11 mouse cellular contexts compared by ENCODE assay signal in the genomic region with DNA sequence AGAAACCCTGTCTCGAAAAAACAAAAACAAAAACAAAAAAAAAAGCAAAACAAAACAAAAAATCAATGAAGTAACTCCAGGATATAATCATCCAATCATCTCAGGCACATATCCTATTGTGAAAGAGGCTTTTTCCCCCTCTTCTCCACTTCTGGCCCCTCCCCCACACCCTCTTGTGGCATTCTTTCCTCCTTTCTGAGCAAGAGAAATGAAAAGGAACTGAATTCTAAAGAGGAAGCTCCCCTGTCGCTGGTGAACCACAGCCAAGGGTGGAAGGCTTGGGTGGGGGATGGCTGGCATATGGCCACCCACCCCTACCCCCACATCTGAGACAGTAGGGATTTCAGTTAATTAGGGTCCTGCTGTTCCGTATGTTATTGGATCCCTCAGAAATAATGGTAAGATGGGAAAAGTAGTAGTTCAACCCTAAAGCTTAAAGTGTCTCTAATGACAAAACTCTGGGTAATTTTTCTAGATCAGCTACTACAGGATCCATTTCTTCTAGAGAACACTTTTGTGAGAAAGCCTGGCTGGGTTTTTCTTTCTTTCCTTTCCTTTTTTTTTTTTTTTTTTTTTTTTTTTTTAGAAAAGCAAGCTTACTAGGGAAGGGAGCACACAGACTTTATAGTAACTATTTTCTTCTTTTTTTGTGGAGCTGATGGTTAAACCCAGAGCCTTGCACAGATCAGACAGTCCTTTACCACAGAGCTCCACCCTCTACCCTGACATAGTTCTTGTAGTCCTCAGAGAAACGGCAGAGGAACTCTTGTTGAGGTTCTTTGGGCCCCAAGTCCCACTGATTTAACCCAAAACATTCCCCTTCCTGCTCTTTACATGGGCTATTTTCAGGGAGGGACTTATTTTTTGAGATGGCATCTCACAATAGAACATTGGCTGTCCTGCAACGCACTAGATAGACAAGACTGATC. TPM values are rescaled to one million over a fixed set of nuclear protein-coding genes. Genes with fewer than 3 reads are reported as not detected.
DNase-seq lines count a peak whose midpoint lies in the region; ATAC-seq and TF ChIP-seq lines count a peak whose summit lies in the region.
"Had no signal": no experiment of that assay in that cellular context is flagged by ENCODE, and none has a peak within 500 bp of the region (broad histone marks: within the 10 kb centered on the region; RNA-seq: fewer than 3 reads in every experiment).

No protein-coding gene starts in this region.

- TF ChIP-seq POLR2A in cerebellum, adult 2 months (IDR thresholded peaks at IDR 0.05; ENCODE audit: borderline replicate concordance, insufficient read depth, low read length), result no peak

- H3K4me3 ChIP-seq in hindbrain, embryonic 11.5 days (ENCODE audit: low read depth, low read length), result no peak overlapping the region
- no peak overlapping the region for H3K4me3 ChIP-seq in hindbrain, embryonic 14.5 days (replicated peaks; ENCODE audit: low read length)
- no peak overlapping the region for H3K4me3 ChIP-seq in embryonic facial prominence, embryonic 12.5 days
- H3K4me3 ChIP-seq in cerebellum, adult 2 months (replicated peaks; ENCODE audit: insufficient read depth, low read depth, low read length), result no peak overlapping the region
- H3K4me3 ChIP-seq: embryonic facial prominence, embryonic 13.5 days; midbrain, embryonic 15.5 days had no signal

- 48% methylated on average over 5 of the region's 5 CpGs for WGBS in hindbrain, embryonic 11.5 days
- 43% methylated on average over 5 of the region's 5 CpGs for WGBS in hindbrain, embryonic 14.5 days
- WGBS in embryonic facial prominence, embryonic 12.5 days, result 42% methylated on average over 5 of the region's 5 CpGs
- 50% methylated on average over 5 of the region's 5 CpGs for WGBS in cerebellum, adult 2 months

- H3K4me1 ChIP-seq in hindbrain, embryonic 11.5 days (replicated peaks; ENCODE audit: control insufficient read depth, insufficient read depth, low read length), result peaks cover 7% of the 10 kb centered on the region
- H3K4me1 ChIP-seq in hindbrain, embryonic 14.5 days (replicated peaks; ENCODE audit: control insufficient read depth, insufficient read depth, low read length), result peaks cover 7% of the 10 kb centered on the region; the same call in 1 of the 2 replicates
- peaks cover 8% of the 10 kb centered on the region for H3K4me1 ChIP-seq in embryonic facial prominence, embryonic 12.5 days
- no peaks in the 10 kb centered on the region for H3K4me1 ChIP-seq in cerebellum, adult 2 months (ENCODE audit: control insufficient read depth, insufficient read depth, low read length)

- H3K36me3 ChIP-seq in hindbrain, embryonic 11.5 days (ENCODE audit: control insufficient read depth, insufficient read depth, low read length), result no peaks in the 10 kb centered on the region
- no peaks in the 10 kb centered on the region for H3K36me3 ChIP-seq in hindbrain, embryonic 14.5 days (replicated peaks; ENCODE audit: control insufficient read depth, insufficient read depth)
- no peaks in the 10 kb centered on the region for H3K36me3 ChIP-seq in embryonic facial prominence, embryonic 12.5 days
- H3K36me3 ChIP-seq: embryonic facial prominence, embryonic 13.5 days; midbrain, embryonic 15.5 days had no signal

- no peak for ATAC-seq in hindbrain, embryonic 11.5 days (ENCODE audit: low FRiP score)
- no peak for ATAC-seq in hindbrain, embryonic 14.5 days (ENCODE audit: low FRiP score)
- no peak for ATAC-seq in embryonic facial prominence, embryonic 12.5 days (ENCODE audit: insufficient number of reproducible peaks, insufficient read depth, low FRiP score, low TSS enrichment)
- ATAC-seq: midbrain, embryonic 15.5 days had no signal

- no peak for TF ChIP-seq CTCF in cerebellum, adult 2 months (IDR thresholded peaks at IDR 0.05; ENCODE audit: borderline replicate concordance, insufficient read depth, low read depth, low read length)

- DNase-seq in hindbrain, embryonic 11.5 days (ENCODE audit: low spot score), result peak; percentile 38
- DNase-seq in hindbrain, embryonic 14.5 days (ENCODE audit: low spot score), result no peak
- DNase-seq in NIH3T3 (ENCODE audit: low read depth), result peak; percentile 55
- peak; percentile 48 to 69 for DNase-seq in spleen, postnatal 4 days (ENCODE audit: low spot score in 2 of 2)
- DNase-seq in adrenal gland, postnatal 36 days, result no peak
- DNase-seq in cerebellum, adult 2 months, result no peak
- DNase-seq: heart, postnatal 4 days had no signal

- no peak overlapping the region for H3K9ac ChIP-seq in hindbrain, embryonic 11.5 days (ENCODE audit: low read depth, low read length)
- no peak overlapping the region for H3K9ac ChIP-seq in hindbrain, embryonic 14.5 days
- H3K9ac ChIP-seq in embryonic facial prominence, embryonic 12.5 days, result no peak overlapping the region
- H3K9ac ChIP-seq: embryonic facial prominence, embryonic 13.5 days; midbrain, embryonic 15.5 days had no signal

- no peak overlapping the region for H3K27ac ChIP-seq in hindbrain, embryonic 11.5 days (ENCODE audit: low read depth, low read length)
- H3K27ac ChIP-seq in hindbrain, embryonic 14.5 days, result no peak overlapping the region
- 0 out of 2 replicates have a peak overlapping the region, but pooled peaks have one; percentile 36 for H3K27ac ChIP-seq in embryonic facial prominence, embryonic 12.5 days
- H3K27ac ChIP-seq in cerebellum, adult 2 months (ENCODE audit: insufficient read depth, low read length), result no peak overlapping the region
- H3K27ac ChIP-seq: embryonic facial prominence, embryonic 13.5 days; midbrain, embryonic 15.5 days had no signal

- peaks cover 4% of the 10 kb centered on the region; the same call in 1 of the 2 replicates for H3K27me3 ChIP-seq in hindbrain, embryonic 11.5 days (ENCODE audit: control insufficient read depth, insufficient read depth, low read length)
- peaks cover 4% of the 10 kb centered on the region; the same call in 1 of the 2 replicates for H3K27me3 ChIP-seq in hindbrain, embryonic 14.5 days (ENCODE audit: control insufficient read depth, insufficient read depth, low read length)
- H3K27me3 ChIP-seq in embryonic facial prominence, embryonic 12.5 days, result peaks cover 8% of the 10 kb centered on the region
- H3K27me3 ChIP-seq in cerebellum, adult 2 months (ENCODE audit: control insufficient read depth, insufficient read depth, low read length), result no peaks in the 10 kb centered on the region

- no peak overlapping the region for H3K4me2 ChIP-seq in hindbrain, embryonic 11.5 days (replicated peaks; ENCODE audit: low read depth, low read length)
- H3K4me2 ChIP-seq in hindbrain, embryonic 14.5 days (replicated peaks), result no peak overlapping the region
- no peak overlapping the region for H3K4me2 ChIP-seq in embryonic facial prominence, embryonic 12.5 days (replicated peaks)
- H3K4me2 ChIP-seq: embryonic facial prominence, embryonic 13.5 days; midbrain, embryonic 15.5 days had no signal

- no peaks in the 10 kb centered on the region for H3K9me3 ChIP-seq in hindbrain, embryonic 11.5 days (ENCODE audit: control insufficient read depth, low read length)
- H3K9me3 ChIP-seq in hindbrain, embryonic 14.5 days (ENCODE audit: control insufficient read depth, low read length), result no peaks in the 10 kb centered on the region
- H3K9me3 ChIP-seq in embryonic facial prominence, embryonic 12.5 days, result no peaks in the 10 kb centered on the region
- H3K9me3 ChIP-seq: embryonic facial prominence, embryonic 13.5 days; midbrain, embryonic 15.5 days had no signal

RNA-seq across cellular contexts. Expression of gene Gm10392, which starts 1.9 kb away (rescaled TPM):
- 0.13 TPM in 1 of 2 replicates, not detected in the other for polyA plus RNA-seq in hindbrain, embryonic 11.5 days (2014; fragmentation: Nextera tagmentation; extraction: Ambion mirVana)
- polyA plus RNA-seq in hindbrain, embryonic 14.5 days (2014; fragmentation: Nextera tagmentation; extraction: Ambion mirVana), result not detected in 2 replicates
- polyA plus RNA-seq in embryonic facial prominence, embryonic 12.5 days (2016; fragmentation: Nextera tagmentation; extraction: Ambion mirVana), result not detected in 2 replicates
- not detected for total RNA-seq in adrenal gland, postnatal 36 days (2021)
- polyA plus RNA-seq in cerebellum, adult 2 months (2012; rRNA removed), result not detected in 2 replicates
- total RNA-seq: heart, postnatal 4 days; left cerebral cortex, postnatal 14 days had no signal
- polyA plus RNA-seq: embryonic facial prominence, embryonic 13.5 days; midbrain, embryonic 15.5 days had no signal

RNA-seq across cellular contexts. Expression of gene Trp53i13, which starts 5.1 kb away (rescaled TPM):
- polyA plus RNA-seq in hindbrain, embryonic 11.5 days (2014; fragmentation: Nextera tagmentation; extraction: Ambion mirVana), result 27.7 and 27.9 TPM in 2 replicates
- 13.3 and 15.1 TPM in 2 replicates for polyA plus RNA-seq in hindbrain, embryonic 14.5 days (2014; fragmentation: Nextera tagmentation; extraction: Ambion mirVana)
- polyA plus RNA-seq in embryonic facial prominence, embryonic 12.5 days (2016; fragmentation: Nextera tagmentation; extraction: Ambion mirVana), result 52.8 and 55.2 TPM in 2 replicates
- total RNA-seq in adrenal gland, postnatal 36 days (2021), result 10 to 100 TPM in 1 of 2 experiments, 1 to 10 TPM in 1; 9.4 to 10.1 TPM
- 11.6 and 12.8 TPM in 2 replicates for polyA plus RNA-seq in cerebellum, adult 2 months (2012; rRNA removed)

RNA-seq across cellular contexts. Expression of gene Abhd15, which starts 5.9 kb away (rescaled TPM):
- 2.1 and 3.0 TPM in 2 replicates for polyA plus RNA-seq in hindbrain, embryonic 11.5 days (2014; fragmentation: Nextera tagmentation; extraction: Ambion mirVana)
- 1.7 and 2.7 TPM in 2 replicates for polyA plus RNA-seq in hindbrain, embryonic 14.5 days (2014; fragmentation: Nextera tagmentation; extraction: Ambion mirVana)
- polyA plus RNA-seq in embryonic facial prominence, embryonic 12.5 days (2016; fragmentation: Nextera tagmentation; extraction: Ambion mirVana), result 2.8 and 2.9 TPM in 2 replicates
- 10 to 100 TPM; 12.6 to 14.0 TPM for total RNA-seq in adrenal gland, postnatal 36 days (2021)
- 0.98 and 1.0 TPM in 2 replicates for polyA plus RNA-seq in cerebellum, adult 2 months (2012; rRNA removed)

RNA-seq across cellular contexts. Expression of gene Git1, which starts 27.5 kb away (rescaled TPM):
- 12.6 and 18.6 TPM in 2 replicates for polyA plus RNA-seq in hindbrain, embryonic 11.5 days (2014; fragmentation: Nextera tagmentation; extraction: Ambion mirVana)
- polyA plus RNA-seq in hindbrain, embryonic 14.5 days (2014; fragmentation: Nextera tagmentation; extraction: Ambion mirVana), result 21.3 and 23.2 TPM in 2 replicates
- polyA plus RNA-seq in embryonic facial prominence, embryonic 12.5 days (2016; fragmentation: Nextera tagmentation; extraction: Ambion mirVana), result 11.1 and 11.5 TPM in 2 replicates
- total RNA-seq in adrenal gland, postnatal 36 days (2021), result 10 to 100 TPM; 47.6 to 49.9 TPM
- 106 and 110 TPM in 2 replicates for polyA plus RNA-seq in cerebellum, adult 2 months (2012; rRNA removed)

RNA-seq across cellular contexts. Expression of gene Ankrd13b, which starts 31.4 kb away (rescaled TPM):
- 13.1 and 13.9 TPM in 2 replicates for polyA plus RNA-seq in hindbrain, embryonic 11.5 days (2014; fragmentation: Nextera tagmentation; extraction: Ambion mirVana)
- polyA plus RNA-seq in hindbrain, embryonic 14.5 days (2014; fragmentation: Nextera tagmentation; extraction: Ambion mirVana), result 44.5 and 45.0 TPM in 2 replicates
- 15.0 and 15.5 TPM in 2 replicates for polyA plus RNA-seq in embryonic facial prominence, embryonic 12.5 days (2016; fragmentation: Nextera tagmentation; extraction: Ambion mirVana)
- 1 to 10 TPM; 5.8 to 6.7 TPM for total RNA-seq in adrenal gland, postnatal 36 days (2021)
- 106 and 114 TPM in 2 replicates for polyA plus RNA-seq in cerebellum, adult 2 months (2012; rRNA removed)

Comparison
In these comparisons a context has a peak if more than half of its experiments do, and no peak if none do; other contexts are left out.
1. DNase-seq: peak in hindbrain, embryonic 11.5 days (single experiment), NIH3T3 (single experiment) and spleen, postnatal 4 days (2 of 2); none in hindbrain, embryonic 14.5 days (single experiment), adrenal gland, postnatal 36 days (0 of 2) and cerebellum, adult 2 months (0 of 2).